Mouse (Mus musculus): ENCODE measurements around the gene Orm3. TPM values are rescaled to one million over a fixed set of nuclear protein-coding genes. Genes with fewer than 3 reads are reported as not detected.

The Orm3 gene
- polyA plus RNA-seq, 2 experiments = not detected

DNA sequence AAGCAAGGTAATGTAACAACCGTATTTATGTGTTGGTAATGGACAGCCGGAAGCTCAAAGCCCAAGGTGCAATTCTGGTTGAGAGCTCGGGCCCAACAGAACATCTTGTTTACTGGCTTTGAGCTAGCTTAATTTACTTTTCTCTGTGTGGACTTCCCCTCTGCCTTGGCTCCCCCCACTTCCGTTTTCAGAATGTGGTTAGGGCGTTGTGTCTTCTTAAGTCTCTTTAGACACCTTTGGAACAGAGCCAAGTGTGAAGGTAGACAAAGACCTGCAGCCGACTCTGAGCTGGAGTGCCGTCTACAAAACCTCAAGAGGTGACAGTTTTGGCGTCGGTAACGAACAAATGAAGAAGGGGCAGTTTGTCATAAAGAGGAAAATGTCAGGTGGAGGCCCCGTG is 29.8 kb downstream of the Orm3 start:
- no peak overlapping the region for H3K4me3 ChIP-seq (replicated peaks; ENCODE audit: low read length)
- peaks cover 44% of the 10 kb centered on the region for H3K36me3 ChIP-seq (ENCODE audit: control insufficient read depth, insufficient read depth, low read length)
- H3K27me3 ChIP-seq (ENCODE audit: control insufficient read depth, insufficient read depth, low read length) = no peaks in the 10 kb centered on the region
- no peak for ATAC-seq (ENCODE audit: low FRiP score, low read depth)
- H3K9ac ChIP-seq (ENCODE audit: low read depth, low read length, severe bottlenecking) = no peak overlapping the region
- DNase-seq (ENCODE audit: low spot score) = no peak
- H3K27ac ChIP-seq (replicated peaks; ENCODE audit: low read depth, low read length) = no peak overlapping the region
- H3K9me3 ChIP-seq (ENCODE audit: control insufficient read depth, low read length) = no peaks in the 10 kb centered on the region
- H3K4me1 ChIP-seq (ENCODE audit: control insufficient read depth, insufficient read depth, low read length) = peaks cover 4% of the 10 kb centered on the region; the same call in 1 of the 2 replicates
- WGBS = 75% methylated on average over 11 of the region's 11 CpGs
- no peak for TF ChIP-seq POLR2A (IDR thresholded peaks at IDR 0.05; ENCODE audit: borderline replicate concordance, extremely low read depth, insufficient read depth, insufficient read length)
- H3K4me2 ChIP-seq (replicated peaks; ENCODE audit: low read depth, low read length, severe bottlenecking) = no peak overlapping the region

GRCm38 (mm10) chr4:63388029-63388428 is 32.1 kb downstream of the Orm3 start:
- no peak overlapping the region for H3K4me2 ChIP-seq (replicated peaks; ENCODE audit: low read depth, low read length, severe bottlenecking)
- H3K4me1 ChIP-seq (ENCODE audit: control insufficient read depth, insufficient read depth, low read length) = peaks cover 4% of the 10 kb centered on the region; the same call in 1 of the 2 replicates
- 68% methylated on average over 6 of the region's 6 CpGs for WGBS
- no peaks in the 10 kb centered on the region for H3K27me3 ChIP-seq (ENCODE audit: control insufficient read depth, insufficient read depth, low read length)
- no peak overlapping the region for H3K9ac ChIP-seq (ENCODE audit: low read depth, low read length, severe bottlenecking)
- no peak for ATAC-seq (ENCODE audit: low FRiP score, low read depth)
- no peak for TF ChIP-seq POLR2A (IDR thresholded peaks at IDR 0.05; ENCODE audit: borderline replicate concordance, extremely low read depth, insufficient read depth, insufficient read length)
- DNase-seq (ENCODE audit: low spot score) = no peak
- no peak overlapping the region for H3K4me3 ChIP-seq (replicated peaks; ENCODE audit: low read length)
- no peak overlapping the region for H3K27ac ChIP-seq (replicated peaks; ENCODE audit: low read depth, low read length)
- H3K36me3 ChIP-seq (ENCODE audit: control insufficient read depth, insufficient read depth, low read length) = peaks cover 40% of the 10 kb centered on the region
- no peaks in the 10 kb centered on the region for H3K9me3 ChIP-seq (ENCODE audit: control insufficient read depth, low read length)

- DNase-seq (ENCODE audit: low spot score) (no peak), ATAC-seq (ENCODE audit: low FRiP score, low read depth) (no peak)
- Histone ChIP-seq H3K4me3 (replicated peaks; ENCODE audit: low read length) (no peak overlapping the region), H3K27ac (replicated peaks; ENCODE audit: low read depth, low read length) (no peak overlapping the region), H3K36me3 (ENCODE audit: control insufficient read depth, insufficient read depth, low read length) (peaks cover 32% of the 10 kb centered on the region), H3K9me3 (ENCODE audit: control insufficient read depth, low read length) (no peaks in the 10 kb centered on the region), H3K4me2 (replicated peaks; ENCODE audit: low read depth, low read length, severe bottlenecking) (no peak overlapping the region), H3K9ac (ENCODE audit: low read depth, low read length, severe bottlenecking) (no peak overlapping the region), H3K4me1 (ENCODE audit: control insufficient read depth, insufficient read depth, low read length) (peaks cover 4% of the 10 kb centered on the region; the same call in 1 of the 2 replicates), H3K27me3 (ENCODE audit: control insufficient read depth, insufficient read depth, low read length) (no peaks in the 10 kb centered on the region)
- no peak for TF ChIP-seq POLR2A (IDR thresholded peaks at IDR 0.05; ENCODE audit: borderline replicate concordance, extremely low read depth, insufficient read depth, insufficient read length)
- 41% methylated on average over 8 of the region's 8 CpGs for WGBS
Measured at GRCm38 (mm10) chr4:63389121-63389886, 33.3 kb downstream of the Orm3 start.

DNA sequence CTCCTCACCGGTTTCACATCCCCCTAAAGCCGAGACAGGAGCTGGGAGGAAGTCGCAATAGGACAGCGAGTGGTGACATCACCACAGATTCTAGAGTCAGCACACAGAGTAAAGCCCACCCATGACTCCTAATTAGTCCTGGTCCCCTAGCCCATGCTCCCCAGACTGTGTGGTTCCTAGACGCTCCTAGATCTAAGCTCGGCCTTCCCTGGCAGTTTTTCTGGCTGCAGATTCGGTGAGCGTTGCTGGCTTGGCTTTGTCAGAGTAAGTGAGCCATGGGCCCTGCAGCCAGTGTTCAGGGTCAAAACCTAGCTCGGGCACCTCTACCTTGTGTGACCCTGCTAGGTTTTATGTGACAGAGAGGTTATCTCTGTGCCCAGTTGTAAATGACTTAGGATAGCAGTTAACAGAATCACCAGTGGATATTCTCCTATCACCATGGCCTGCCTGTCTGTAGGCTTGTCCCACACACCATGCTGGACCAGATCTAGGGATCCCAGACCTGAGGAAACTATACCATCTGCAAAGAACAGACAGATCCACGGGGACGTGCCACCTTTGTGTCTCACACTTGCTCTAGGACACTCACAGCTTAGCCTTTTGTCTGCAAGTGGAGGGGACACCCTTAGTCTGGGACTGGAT is 34.0 kb downstream of the Orm3 start:
- no peak overlapping the region for H3K4me3 ChIP-seq (replicated peaks; ENCODE audit: low read length)
- H3K9me3 ChIP-seq (ENCODE audit: control insufficient read depth, low read length) = no peaks in the 10 kb centered on the region
- ATAC-seq (ENCODE audit: low FRiP score, low read depth) = no peak
- no peaks in the 10 kb centered on the region for H3K27me3 ChIP-seq (ENCODE audit: control insufficient read depth, insufficient read depth, low read length)
- no peak overlapping the region for H3K4me2 ChIP-seq (replicated peaks; ENCODE audit: low read depth, low read length, severe bottlenecking)
- peaks cover 33% of the 10 kb centered on the region for H3K36me3 ChIP-seq (ENCODE audit: control insufficient read depth, insufficient read depth, low read length)
- no peak overlapping the region for H3K9ac ChIP-seq (ENCODE audit: low read depth, low read length, severe bottlenecking)
- H3K4me1 ChIP-seq (ENCODE audit: control insufficient read depth, insufficient read depth, low read length) = peaks cover 4% of the 10 kb centered on the region; the same call in 1 of the 2 replicates
- no peak for TF ChIP-seq POLR2A (IDR thresholded peaks at IDR 0.05; ENCODE audit: borderline replicate concordance, extremely low read depth, insufficient read depth, insufficient read length)
- DNase-seq (ENCODE audit: low spot score) = no peak
- no peak overlapping the region for H3K27ac ChIP-seq (replicated peaks; ENCODE audit: low read depth, low read length)
- WGBS = 63% methylated on average over 11 of the region's 11 CpGs

DNA sequence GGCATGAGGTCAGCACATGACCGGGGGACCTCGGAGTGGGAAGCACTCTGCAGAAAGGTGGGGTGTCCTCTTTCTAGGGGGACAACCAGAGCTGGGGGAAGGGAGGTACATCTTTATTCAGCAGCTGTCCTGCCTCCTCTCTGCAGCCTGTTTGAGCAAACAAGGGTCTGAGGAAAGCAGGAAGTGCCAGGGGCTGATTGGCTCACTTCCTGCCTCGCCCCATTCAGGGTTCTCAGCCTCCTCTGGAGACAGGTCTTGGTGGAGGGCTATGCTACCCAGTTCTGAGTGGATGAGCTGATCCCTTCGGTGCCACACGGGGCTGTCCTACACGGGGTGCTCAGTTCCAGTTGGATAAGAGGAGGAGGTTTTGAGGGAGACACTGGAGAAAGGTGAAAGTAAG is 35.4 kb downstream of the Orm3 start:
- no peaks in the 10 kb centered on the region for H3K9me3 ChIP-seq (ENCODE audit: control insufficient read depth, low read length)
- H3K9ac ChIP-seq (ENCODE audit: low read depth, low read length, severe bottlenecking) = no peak overlapping the region
- H3K27me3 ChIP-seq (ENCODE audit: control insufficient read depth, insufficient read depth, low read length) = no peaks in the 10 kb centered on the region
- H3K4me1 ChIP-seq (ENCODE audit: control insufficient read depth, insufficient read depth, low read length) = peaks cover 4% of the 10 kb centered on the region; the same call in 1 of the 2 replicates
- no peak for ATAC-seq (ENCODE audit: low FRiP score, low read depth)
- H3K27ac ChIP-seq (replicated peaks; ENCODE audit: low read depth, low read length) = no peak overlapping the region
- no peak for DNase-seq (ENCODE audit: low spot score)
- WGBS = 81% methylated on average over 6 of the region's 6 CpGs
- no peak for TF ChIP-seq POLR2A (IDR thresholded peaks at IDR 0.05; ENCODE audit: borderline replicate concordance, extremely low read depth, insufficient read depth, insufficient read length)
- H3K4me2 ChIP-seq (replicated peaks; ENCODE audit: low read depth, low read length, severe bottlenecking) = no peak overlapping the region
- H3K4me3 ChIP-seq (replicated peaks; ENCODE audit: low read length) = no peak overlapping the region
- peaks cover 26% of the 10 kb centered on the region; the same call in 1 of the 2 replicates for H3K36me3 ChIP-seq (ENCODE audit: control insufficient read depth, insufficient read depth, low read length)

Data from limb, embryonic 14.5 days (tissue).